Mouse (Mus musculus) testis, adult 2 months (tissue): Measurements from ENCODE around the gene Ttll9.

Experiments used
- CTCF ChIP-seq: fragments of 200-500 bp; IDR thresholded peaks from 2 replicates; pipeline ENCODE4 v1.5.1; 2012; ENCODE audit warnings: low read depth, mild to moderate bottlenecking, inconsistent platforms, low read length, moderate library complexity; ENCODE audit not compliant: control insufficient read depth, insufficient read depth, insufficient replicate concordance
- POLR2A ChIP-seq: fragments of 200-500 bp; IDR thresholded peaks from 2 replicates; pipeline ENCODE4 v1.6.1; 2012; ENCODE audit warnings: low read depth, mild to moderate bottlenecking, inconsistent platforms, low read length, moderate library complexity; ENCODE audit not compliant: control insufficient read depth

DNA sequence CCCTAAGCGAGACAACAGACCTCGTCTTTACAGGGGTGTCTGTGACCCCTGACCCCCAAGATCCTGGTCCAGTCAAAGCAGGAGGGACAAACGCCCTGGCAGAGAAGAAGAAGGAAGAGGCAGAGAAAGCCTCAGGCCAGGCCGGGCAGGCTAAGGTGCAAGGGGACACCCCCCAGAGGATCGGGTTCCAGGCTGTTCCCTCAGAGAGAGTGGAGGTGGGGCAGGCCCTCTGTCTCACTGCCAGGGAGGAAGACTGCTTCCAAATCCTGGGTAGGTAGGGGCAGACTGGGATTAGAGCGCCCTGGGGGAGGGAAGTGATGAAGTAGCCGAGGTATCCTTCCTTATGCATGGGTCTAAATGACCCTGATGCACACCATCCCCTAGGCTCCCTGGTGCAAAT, 48.8 kb upstream of the Ttll9 start:
- TF ChIP-seq CTCF = no peak
- TF ChIP-seq POLR2A = no peak
